Mouse (Mus musculus): ENCODE measurements at regions not wholly inside any gene's neighbourhood (a gene's known extent, or its start where the extent isn't known, plus 50 kb on each side); places are given as distances from the start of the nearest gene placed in this dataset.

GRCm38 (mm10) chr13:117152655-117153054 is 55.7 kb upstream of the Emb start:
- DNase-seq (ENCODE audit: low read depth, low spot score) = no peak

GRCm38 (mm10) chr13:117143828-117144227 is 64.5 kb upstream of the Emb start:
- no peak for DNase-seq (ENCODE audit: low read depth, low spot score)

GRCm38 (mm10) chr13:117143255-117143654 is 65.1 kb upstream of the Emb start:
- DNase-seq (ENCODE audit: low read depth, low spot score) = no peak

DNA sequence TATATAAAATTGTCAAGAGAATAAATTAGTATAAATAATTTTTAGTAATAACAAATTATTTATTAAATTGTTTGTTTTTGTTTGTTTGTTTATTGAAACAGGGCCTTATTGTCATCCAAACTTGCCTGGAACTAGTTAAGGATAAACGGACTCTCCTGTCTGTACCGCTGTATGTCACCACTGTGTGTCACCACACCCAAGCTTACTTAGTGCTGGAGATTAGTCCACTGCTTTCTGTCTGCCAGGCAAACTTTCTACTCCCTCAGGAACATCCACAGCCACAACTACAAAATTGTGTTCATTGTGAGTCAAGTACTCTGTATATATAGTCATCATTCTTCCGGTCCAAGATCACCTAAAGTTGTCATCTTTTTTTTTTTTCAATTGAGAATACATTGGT is 74.0 kb upstream of the Emb start:
- DNase-seq (ENCODE audit: low read depth, low spot score) = no peak

DNA sequence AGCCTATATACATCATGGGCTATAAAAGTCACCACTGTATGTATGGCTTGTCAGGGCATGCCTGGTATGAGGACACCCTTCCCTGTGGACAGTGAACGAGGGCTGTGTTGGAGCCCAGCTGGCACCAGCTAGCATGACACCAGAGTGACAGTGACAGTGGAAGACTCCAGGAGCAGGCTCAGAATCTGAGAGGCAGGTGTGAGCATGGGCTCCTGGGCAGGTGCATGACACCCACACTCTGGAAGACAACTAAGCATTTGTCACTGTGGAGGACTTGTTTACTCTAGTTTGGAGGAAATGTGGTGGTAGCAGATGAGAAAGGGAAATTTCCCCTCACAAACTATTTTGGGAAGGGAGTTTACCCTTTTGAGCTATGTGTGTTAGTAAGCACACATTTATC is 76.2 kb upstream of the Emb start:
- no peak for DNase-seq (ENCODE audit: low read depth, low spot score)

- DNase-seq (ENCODE audit: low read depth, low spot score) = no peak
Observed at GRCm38 (mm10) chr13:117127813-117128549, 80.4 kb upstream of the Emb start.

DNA sequence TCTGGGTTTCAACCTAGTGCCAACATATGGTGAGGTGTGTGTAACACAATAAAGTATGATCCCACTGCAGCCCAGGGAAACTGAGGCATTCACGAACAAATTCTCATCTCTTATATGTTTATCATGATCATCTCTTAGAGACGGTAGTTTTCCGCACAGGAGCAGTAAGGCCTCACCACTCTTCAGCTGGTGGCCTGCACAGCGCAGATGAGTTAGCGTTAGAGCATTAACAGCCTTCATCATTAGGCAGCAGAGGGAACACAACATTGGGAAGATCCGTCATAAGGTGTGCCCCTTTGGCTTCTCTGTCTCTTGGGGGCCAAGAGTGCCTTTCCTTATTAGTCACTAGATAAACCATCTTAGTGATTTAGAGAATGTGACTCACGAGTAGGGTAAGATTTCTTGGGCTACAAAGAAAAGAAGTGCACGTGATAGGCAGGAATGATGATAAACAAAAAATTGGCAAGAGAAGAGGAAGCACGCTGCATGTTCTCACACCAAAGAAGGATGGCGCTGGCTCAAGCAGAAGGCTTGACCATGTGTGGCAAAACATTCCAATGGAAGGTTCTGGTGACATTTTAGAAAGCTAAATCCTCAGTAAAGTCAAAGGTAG is 81.1 kb upstream of the Emb start:
- DNase-seq (ENCODE audit: low read depth, low spot score) = no peak

- DNase-seq (ENCODE audit: low read depth, low spot score) = no peak
Observed at GRCm38 (mm10) chr13:117119636-117120035, 88.7 kb upstream of the Emb start.

GRCm38 (mm10) chr13:117114797-117115196 is 89.5 kb upstream of the Parp8 start:
- no peak for DNase-seq (ENCODE audit: low read depth, low spot score)

DNA sequence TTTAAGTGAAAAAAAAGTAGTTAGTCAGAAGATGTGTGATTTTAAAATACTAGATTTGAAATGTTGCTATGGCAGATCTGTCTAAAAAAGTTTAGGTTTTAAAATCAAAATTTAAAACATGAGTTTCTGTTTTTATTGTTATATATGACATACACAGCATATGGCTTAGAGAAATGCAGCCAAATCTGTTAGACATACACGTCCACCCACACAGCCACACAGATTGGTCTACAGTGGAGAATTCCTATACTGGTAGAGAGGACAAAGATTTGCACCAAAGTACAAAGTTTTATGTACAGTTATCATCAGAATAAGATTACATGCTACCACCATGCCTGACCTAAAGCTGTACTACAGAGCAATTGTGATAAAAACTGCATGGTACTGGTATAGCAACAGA is 87.1 kb upstream of the Parp8 start:
- DNase-seq (ENCODE audit: low read depth, low spot score) = no peak

- DNase-seq (ENCODE audit: low read depth, low spot score) = peak; percentile 8
Observed at GRCm38 (mm10) chr13:117105151-117105660, 79.9 kb upstream of the Parp8 start.

DNA sequence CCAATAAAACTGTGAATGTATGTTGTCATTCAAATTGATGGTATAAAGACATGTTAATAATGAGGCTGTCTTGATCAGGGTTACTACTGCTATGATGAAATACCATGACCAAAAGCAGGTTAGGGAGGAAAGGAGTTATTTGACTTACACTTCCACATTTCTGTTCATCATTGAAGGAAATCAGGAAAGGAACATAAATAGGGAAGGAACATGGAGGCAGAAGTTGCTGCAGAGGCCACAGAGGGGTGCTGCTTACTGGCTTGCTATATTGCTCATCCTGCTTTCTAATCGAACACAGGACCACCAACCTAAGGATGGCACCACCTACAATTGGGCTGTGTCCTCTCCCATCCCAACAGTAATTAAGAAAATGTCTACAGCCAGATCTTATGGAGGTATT is 69.4 kb upstream of the Parp8 start:
- no peak for DNase-seq (ENCODE audit: low read depth, low spot score)

GRCm38 (mm10) chr13:117088629-117089028 is 63.3 kb upstream of the Parp8 start:
- DNase-seq (ENCODE audit: low read depth, low spot score) = no peak

GRCm38 (mm10) chr13:117082758-117083157 is 57.4 kb upstream of the Parp8 start:
- DNase-seq (ENCODE audit: low read depth, low spot score) = no peak

GRCm38 (mm10) chr13:117079316-117079715 is 54.0 kb upstream of the Parp8 start:
- no peak for DNase-seq (ENCODE audit: low read depth, low spot score)

All from retina, postnatal 7 days (tissue).